Mouse (Mus musculus) ES-Bruce4 (cell line): ENCODE measurements around the gene Gramd1c.

Experiments used
- CTCF ChIP-seq: IDR thresholded peaks from one replicate; pipeline ENCODE4 v1.8.1; 2011; ENCODE audit warnings: low read depth, low read length
- EP300 ChIP-seq: IDR thresholded peaks from 2 replicates; pipeline ENCODE4 v1.6.1; 2011; ENCODE audit warnings: low read depth, low read length; ENCODE audit not compliant: insufficient read depth
- POLR2A ChIP-seq: IDR thresholded peaks from one replicate; pipeline ENCODE4 v1.8.1; 2011; ENCODE audit warnings: low read length; ENCODE audit not compliant: insufficient read depth

- TF ChIP-seq POLR2A (no peak), CTCF (no peak), EP300 (no peak)
Observed at GRCm38 (mm10) chr16:44050139-44050538, 13.0 kb downstream of the Gramd1c start.
